Comparison of ENCODE assay signal across 19 mouse cellular contexts in the genomic region with DNA sequence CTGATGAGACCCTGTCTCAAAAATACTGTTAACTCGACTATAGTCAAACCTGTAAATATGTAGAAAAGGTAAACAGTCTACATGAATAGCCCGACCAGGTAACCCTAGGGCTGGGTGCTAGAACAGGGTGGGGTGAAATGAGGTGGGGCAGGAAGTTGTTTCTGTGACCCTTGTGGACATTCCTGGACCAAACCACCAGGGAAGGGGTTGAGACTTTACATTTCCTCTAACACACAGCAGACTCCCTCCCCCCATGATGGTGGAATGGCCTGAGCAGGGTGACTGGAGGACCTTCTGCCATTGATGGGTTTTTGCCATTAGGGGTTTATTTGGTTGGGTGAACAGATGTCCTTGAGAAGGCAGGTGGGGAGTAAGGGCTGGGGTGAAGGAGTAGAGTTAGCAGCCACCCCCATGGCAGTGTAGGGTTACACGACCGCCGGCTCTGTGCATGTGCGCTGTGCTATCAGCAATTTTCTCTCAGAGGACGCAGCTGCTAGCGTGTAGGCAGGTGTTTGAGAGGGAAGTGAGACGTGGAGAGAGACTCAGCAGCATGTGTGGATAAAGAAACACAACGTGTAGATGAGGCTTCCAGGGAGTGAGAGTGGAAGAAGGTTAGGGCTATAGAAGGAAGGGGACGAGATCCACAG. TPM values are rescaled to one million over a fixed set of nuclear protein-coding genes. Genes with fewer than 3 reads are reported as not detected.
A peak's percentile ranks its signal among the peaks of the same experiment; 100 is the strongest.
DNase-seq lines count a peak whose midpoint lies in the region; ATAC-seq and TF ChIP-seq lines count a peak whose summit lies in the region.
"Had no signal": no experiment of that assay in that cellular context is flagged by ENCODE, and none has a peak within 500 bp of the region (broad histone marks: within the 10 kb centered on the region; RNA-seq: fewer than 3 reads in every experiment).

No protein-coding gene starts in this region.

- WGBS in kidney, embryonic 15.5 days, result 63% methylated on average over 11 of the region's 11 CpGs
- 73% methylated on average over 11 of the region's 11 CpGs for WGBS in intestine, postnatal 0 days

- TF ChIP-seq CTCF in intestine, postnatal 0 days (IDR thresholded peaks at IDR 0.05; ENCODE audit: low read depth), result no peak

- no peak overlapping the region for H3K9ac ChIP-seq in kidney, embryonic 15.5 days
- no peak overlapping the region for H3K9ac ChIP-seq in intestine, postnatal 0 days (ENCODE audit: low read depth, low read length)
- H3K9ac ChIP-seq: hindbrain, embryonic 13.5 days; liver, embryonic 14.5 days had no signal

- H3K36me3 ChIP-seq in kidney, embryonic 15.5 days, result 0 out of 2 replicates have a peak, but pooled peaks cover 4% of the 10 kb centered on the region
- peaks cover 22% of the 10 kb centered on the region for H3K36me3 ChIP-seq in intestine, postnatal 0 days (ENCODE audit: control insufficient read depth, insufficient read depth)
- H3K36me3 ChIP-seq: hindbrain, embryonic 13.5 days had no signal

- ATAC-seq in kidney, embryonic 15.5 days (replicated peaks; ENCODE audit: low FRiP score), result peak; percentile 74
- ATAC-seq in intestine, postnatal 0 days, result peak; percentile 69; the same call in 1 of the 2 replicates
- ATAC-seq: lung, postnatal 0 days; Patski had no signal

- H3K4me1 ChIP-seq in kidney, embryonic 15.5 days, result peaks cover 5% of the 10 kb centered on the region; the same call in 1 of the 2 replicates
- no peaks in the 10 kb centered on the region for H3K4me1 ChIP-seq in intestine, postnatal 0 days (replicated peaks; ENCODE audit: control insufficient read depth, insufficient read depth, low read length)
- H3K4me1 ChIP-seq: hindbrain, embryonic 13.5 days had no signal

- H3K27ac ChIP-seq in kidney, embryonic 15.5 days, result no peak overlapping the region
- H3K27ac ChIP-seq in intestine, postnatal 0 days (ENCODE audit: low read depth, low read length), result no peak overlapping the region
- H3K27ac ChIP-seq: hindbrain, embryonic 13.5 days; liver, embryonic 14.5 days had no signal

- no peak overlapping the region for H3K4me3 ChIP-seq in kidney, embryonic 15.5 days (replicated peaks)
- H3K4me3 ChIP-seq in intestine, postnatal 0 days (ENCODE audit: low read depth, low read length), result no peak overlapping the region
- H3K4me3 ChIP-seq: hindbrain, embryonic 13.5 days had no signal

- DNase-seq in kidney, postnatal 14 days, result no peak
- DNase-seq in right cerebral cortex, adult 18-20 months, result peak; percentile 37
- no peak for DNase-seq in right cerebral cortex, postnatal 36 days (ENCODE audit: low spot score in 2 of 2)
- peak; percentile 41 for DNase-seq in telencephalon, adult 2 months (ENCODE audit: low read depth, low spot score)
- DNase-seq in gastrocnemius, postnatal 10 days, result no peak
- no peak for DNase-seq in spleen, postnatal 36 days (ENCODE audit: low spot score in 2 of 2)
- DNase-seq: adrenal gland, postnatal 36 days; cerebellum, postnatal 10 days; embryo, embryonic 11 days; gastrocnemius, postnatal 14 days; heart, postnatal 10 days; kidney, adult 11 months; layer of hippocampus, postnatal 36 days had no signal

- H3K27me3 ChIP-seq in kidney, embryonic 15.5 days, result no peaks in the 10 kb centered on the region
- H3K27me3 ChIP-seq in intestine, postnatal 0 days (replicated peaks; ENCODE audit: control insufficient read depth, insufficient read depth, low read length), result no peaks in the 10 kb centered on the region
- H3K27me3 ChIP-seq: Patski had no signal

- H3K4me2 ChIP-seq in kidney, embryonic 15.5 days, result no peak overlapping the region
- no peak overlapping the region for H3K4me2 ChIP-seq in intestine, postnatal 0 days (replicated peaks; ENCODE audit: low read depth)
- H3K4me2 ChIP-seq: hindbrain, embryonic 13.5 days had no signal

- no peaks in the 10 kb centered on the region for H3K9me3 ChIP-seq in kidney, embryonic 15.5 days (replicated peaks)
- no peaks in the 10 kb centered on the region for H3K9me3 ChIP-seq in intestine, postnatal 0 days (ENCODE audit: control insufficient read depth)
- H3K9me3 ChIP-seq: hindbrain, embryonic 13.5 days had no signal

RNA-seq across cellular contexts. Expression of a gene that starts 59.3 kb away (rescaled TPM):
- 54.0 and 56.7 TPM in 2 replicates for polyA plus RNA-seq in kidney, embryonic 15.5 days (2015; fragmentation: Nextera tagmentation; extraction: Ambion mirVana)
- 50.9 and 65.5 TPM in 2 replicates for polyA plus RNA-seq in intestine, postnatal 0 days (2015; fragmentation: Nextera tagmentation; extraction: Ambion mirVana)
- total RNA-seq in gastrocnemius, postnatal 10 days (2021), result 10 to 100 TPM; 10.9 to 16.2 TPM

Comparison
In these comparisons a context has a peak if more than half of its experiments do, and no peak if none do; other contexts are left out.
1. DNase-seq: peak in right cerebral cortex, adult 18-20 months (single experiment) and telencephalon, adult 2 months (single experiment); none in kidney, postnatal 14 days (single experiment), right cerebral cortex, postnatal 36 days (0 of 2), gastrocnemius, postnatal 10 days (single experiment) and spleen, postnatal 36 days (0 of 2).